Mouse (Mus musculus) embryonic facial prominence, embryonic 14.5 days (tissue): ENCODE results near the gene Sox8. TPM values are rescaled to one million over a fixed set of nuclear protein-coding genes. Genes with fewer than 3 reads are reported as not detected.
A peak's percentile ranks its signal among the peaks of the same experiment; 100 is the strongest.

Source experiments
- ATAC-seq: fragments of 200-750 bp; cut with Nextera tagmentation; 2 replicates; pipeline ENCODE4 v1.8.0; 2017; ENCODE audit warnings: low read depth, moderate number of reproducible peaks, moderate TSS enrichment
- DNase-seq: peaks from one replicate; pipeline ENCODE4 v3.0.0-alpha.2; 2015; ENCODE audit warnings: low spot score
- H3K27ac ChIP-seq: fragments of 300-500 bp; sonication (generic); replicated peaks from 2 replicates; pipeline ENCODE4 v1.5.1; 2014; ENCODE audit warnings: low read depth, mild to moderate bottlenecking, low read length, moderate library complexity
- H3K27me3 ChIP-seq: fragments of 300-500 bp; sonication (generic); replicated peaks from 2 replicates; pipeline ENCODE4 v1.6.1; 2014; ENCODE audit warnings: low read length; ENCODE audit not compliant: control insufficient read depth, insufficient read depth
- H3K36me3 ChIP-seq: fragments of 300-500 bp; sonication (generic); 2 replicates; pipeline ENCODE4 v1.6.1; 2014; ENCODE audit warnings: low read length, mixed read lengths; ENCODE audit not compliant: control insufficient read depth, insufficient read depth
- H3K4me1 ChIP-seq: fragments of 300-500 bp; sonication (generic); 2 replicates; pipeline ENCODE4 v1.6.1; 2014; ENCODE audit warnings: antibody characterized with exemption, low read length; ENCODE audit not compliant: control insufficient read depth, insufficient read depth
- H3K4me2 ChIP-seq: fragments of 300-500 bp; sonication (generic); 2 replicates; pipeline ENCODE4 v1.6.1; 2014; ENCODE audit warnings: low read depth, mild to moderate bottlenecking, low read length, moderate library complexity, mixed read lengths
- H3K4me3 ChIP-seq: fragments of 300-500 bp; sonication (generic); 2 replicates; pipeline ENCODE4 v1.5.1; 2014; ENCODE audit warnings: low read depth, mild to moderate bottlenecking, low read length
- H3K9ac ChIP-seq: fragments of 300-500 bp; sonication (generic); 2 replicates; pipeline ENCODE4 v1.6.1; 2014; ENCODE audit warnings: low read depth, mild to moderate bottlenecking, low read length, moderate library complexity, mixed read lengths
- H3K9me3 ChIP-seq: fragments of 300-500 bp; sonication (generic); 2 replicates; pipeline ENCODE4 v1.6.1; 2016; ENCODE audit warnings: low read length; ENCODE audit not compliant: control insufficient read depth
- WGBS: fragments of 180-500 bp; shearing (Covaris S2); extraction: QIAGEN DNeasy Blood & Tissue Kit; methylation state at CpG from one replicate; pipeline ENCODE4 v1.1.7; 2014; 5-methylcytosine and 5-hydroxymethylcytosine counted together
- polyA plus RNA-seq: library from polyadenylated mRNA; unstranded; fragments of >200 nt; fragmentation: Nextera tagmentation; extraction: Ambion mirVana; gene quantifications from 2 replicates; pipeline ENCODE4 v1.2.1, GENCODE M21; 2014

Gene Sox8
- polyA plus RNA-seq, 1 experiment from 2014 or later: 15.8 TPM

GRCm38 (mm10) chr17:25565860-25566600, 4.5 kb downstream of the Sox8 start:
- Histone ChIP-seq H3K4me2 (peak overlapping the region; percentile 28; the same call in 1 of the 2 replicates), H3K27me3 (peaks cover 19% of the 10 kb centered on the region), H3K9ac (no peak overlapping the region), H3K4me3 (no peak overlapping the region), H3K9me3 (no peaks in the 10 kb centered on the region), H3K36me3 (0 out of 2 replicates have a peak, but pooled peaks cover 6% of the 10 kb centered on the region), H3K4me1 (peaks cover 21% of the 10 kb centered on the region), H3K27ac (no peak overlapping the region)
- 68% methylated on average over 17 of the region's 17 CpGs for WGBS
- DNase-seq: no peak
- ATAC-seq: no peak

DNA sequence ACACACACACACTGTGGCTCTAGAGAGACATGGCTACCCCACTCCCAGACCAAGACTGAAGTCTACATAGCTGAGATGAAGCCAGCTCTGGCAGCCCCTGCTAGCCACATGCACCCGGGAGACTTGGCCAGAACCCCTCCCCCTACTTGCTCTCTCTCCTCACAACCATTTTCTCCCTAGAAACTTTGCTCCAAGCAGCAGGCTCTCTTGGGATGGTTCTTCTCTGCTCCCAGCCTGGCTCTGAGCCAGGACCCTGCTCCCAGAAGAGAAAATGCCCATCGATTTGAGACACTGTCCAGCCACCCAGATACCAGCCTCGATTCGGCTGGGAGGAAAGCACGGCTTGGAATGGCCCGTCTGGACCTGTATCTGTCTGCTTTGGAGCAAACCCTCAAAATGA, 5.2 kb downstream of the Sox8 start:
- H3K4me2 ChIP-seq: peak overlapping the region; percentile 28
- H3K9me3 ChIP-seq: no peaks in the 10 kb centered on the region
- 23% methylated on average over 6 of the region's 6 CpGs for WGBS
- 0 out of 2 replicates have a peak, but pooled peaks cover 6% of the 10 kb centered on the region for H3K36me3 ChIP-seq
- ATAC-seq: no peak
- H3K9ac ChIP-seq: no peak overlapping the region; the same call in 1 of the 2 replicates
- no peak overlapping the region for H3K27ac ChIP-seq
- 0 out of 2 replicates have a peak overlapping the region, but pooled peaks have one; percentile 5 for H3K4me3 ChIP-seq
- peaks cover 17% of the 10 kb centered on the region for H3K27me3 ChIP-seq
- peak; percentile 40 for DNase-seq
- H3K4me1 ChIP-seq: peaks cover 18% of the 10 kb centered on the region

GRCm38 (mm10) chr17:25564481-25564880, 6.0 kb downstream of the Sox8 start:
- no peak for DNase-seq
- Histone ChIP-seq H3K9me3 (no peaks in the 10 kb centered on the region), H3K27me3 (peaks cover 9% of the 10 kb centered on the region; the same call in 1 of the 2 replicates), H3K36me3 (0 out of 2 replicates have a peak, but pooled peaks cover 6% of the 10 kb centered on the region), H3K4me3 (no peak overlapping the region), H3K27ac (no peak overlapping the region), H3K9ac (no peak overlapping the region), H3K4me2 (no peak overlapping the region), H3K4me1 (peaks cover 12% of the 10 kb centered on the region)
- ATAC-seq: no peak
- WGBS: 69% methylated on average over 5 of the region's 5 CpGs

- ATAC-seq: peak; percentile 55; the same call in 1 of the 2 replicates
- Histone ChIP-seq H3K4me2 (no peak overlapping the region), H3K4me3 (no peak overlapping the region), H3K4me1 (peaks cover 13% of the 10 kb centered on the region), H3K9ac (no peak overlapping the region), H3K9me3 (no peaks in the 10 kb centered on the region), H3K27ac (no peak overlapping the region), H3K36me3 (no peaks in the 10 kb centered on the region), H3K27me3 (no peaks in the 10 kb centered on the region)
- DNase-seq: peak; percentile 53
- 74% methylated on average over 16 of the region's 16 CpGs for WGBS
Observed at GRCm38 (mm10) chr17:25561223-25562028, 9.1 kb downstream of the Sox8 start.

DNA sequence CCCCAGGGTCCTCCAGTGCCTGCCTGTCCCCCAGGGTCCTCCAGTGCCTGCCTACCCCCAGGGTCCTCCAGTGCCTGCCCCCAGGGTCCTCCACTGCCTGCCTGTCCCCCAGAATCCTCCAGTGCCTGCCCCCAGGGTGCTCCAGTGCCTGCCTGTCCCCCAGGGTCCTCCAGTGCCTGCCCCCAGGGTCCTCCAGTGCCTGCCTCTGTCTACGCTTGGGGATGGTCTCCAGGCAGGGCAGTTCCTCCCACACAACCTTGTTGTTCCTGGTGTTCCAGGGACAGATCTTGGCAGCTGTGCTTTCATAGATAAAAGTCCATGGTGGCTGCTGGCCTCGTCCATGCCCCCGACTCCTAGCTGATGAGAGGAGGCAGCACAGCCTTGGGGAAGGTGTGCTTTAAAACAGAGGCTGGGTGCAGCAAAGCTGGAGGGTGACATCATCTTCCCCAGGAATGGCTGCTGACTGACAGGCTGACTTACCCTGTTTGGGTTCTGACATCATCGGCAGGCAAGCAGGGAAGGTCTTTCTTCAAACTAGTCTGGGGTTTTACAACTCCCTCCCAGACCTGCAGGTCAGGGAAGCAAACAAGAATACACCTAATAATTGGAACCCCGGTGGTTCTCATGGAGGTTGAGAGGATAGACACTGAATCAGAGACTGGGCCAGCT, 9.8 kb downstream of the Sox8 start:
- no peaks in the 10 kb centered on the region for H3K36me3 ChIP-seq
- no peak overlapping the region for H3K9ac ChIP-seq
- no peak overlapping the region for H3K4me3 ChIP-seq
- no peaks in the 10 kb centered on the region for H3K9me3 ChIP-seq
- peaks cover 21% of the 10 kb centered on the region for H3K4me1 ChIP-seq
- no peak overlapping the region for H3K4me2 ChIP-seq
- no peak overlapping the region for H3K27ac ChIP-seq
- DNase-seq (no peak), ATAC-seq (no peak)
- WGBS: 59% methylated on average over 5 of the region's 5 CpGs
- no peaks in the 10 kb centered on the region for H3K27me3 ChIP-seq

- Histone ChIP-seq H3K9ac (no peak overlapping the region), H3K27ac (no peak overlapping the region), H3K9me3 (no peaks in the 10 kb centered on the region), H3K4me1 (peaks cover 24% of the 10 kb centered on the region), H3K4me2 (no peak overlapping the region), H3K36me3 (no peaks in the 10 kb centered on the region), H3K27me3 (no peaks in the 10 kb centered on the region), H3K4me3 (no peak overlapping the region)
- no peak for DNase-seq
- no peak for ATAC-seq
- 31% methylated on average over 4 of the region's 4 CpGs for WGBS
Observed at GRCm38 (mm10) chr17:25559634-25560033, 10.9 kb downstream of the Sox8 start.

DNA sequence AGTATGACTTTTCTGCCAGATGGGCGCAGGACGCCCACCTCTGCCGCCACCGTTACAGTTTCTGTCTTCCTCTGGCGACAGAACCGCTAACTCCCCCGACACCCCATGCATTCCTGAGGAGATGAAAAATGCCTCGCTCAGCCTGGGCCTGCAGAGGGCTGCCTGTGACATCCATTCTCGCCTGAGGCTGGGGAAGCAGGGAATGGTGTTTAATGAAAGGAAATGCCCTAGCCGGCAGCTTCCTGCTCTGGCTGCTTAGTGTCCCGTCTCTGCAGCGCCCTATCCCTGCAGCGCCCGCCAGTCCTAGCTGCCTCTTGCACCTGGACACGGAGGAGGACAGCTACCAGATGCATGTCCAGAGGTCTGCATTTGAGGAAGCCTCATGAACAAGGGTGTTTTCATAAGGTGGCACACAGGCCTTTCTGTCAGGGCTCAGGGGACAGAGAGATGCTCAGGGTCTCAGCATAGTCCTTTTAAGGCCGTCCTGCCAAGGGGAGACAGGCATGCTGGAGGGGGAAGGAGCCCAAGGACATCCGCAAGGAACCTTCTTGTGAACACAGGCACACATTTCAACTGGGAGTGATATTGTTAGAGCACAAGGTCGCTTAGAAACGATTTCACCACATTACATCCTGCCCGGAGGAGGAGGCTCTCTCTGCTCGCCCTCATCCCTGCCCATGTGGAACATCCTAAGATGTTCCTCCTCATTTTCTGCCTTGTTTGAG, 13.7 kb downstream of the Sox8 start:
- 9% methylated on average over 21 of the region's 21 CpGs for WGBS
- Histone ChIP-seq H3K36me3 (no peaks in the 10 kb centered on the region), H3K4me3 (peak overlapping the region; percentile 32), H3K27ac (peak overlapping the region; percentile 53), H3K4me2 (peak overlapping the region; percentile 64), H3K9ac (peak overlapping the region; percentile 47), H3K27me3 (no peaks in the 10 kb centered on the region), H3K4me1 (peaks cover 24% of the 10 kb centered on the region), H3K9me3 (no peaks in the 10 kb centered on the region)
- peak; percentile 34 for ATAC-seq
- DNase-seq: peak; percentile 69
